Mouse (Mus musculus) testis, adult 2 months (tissue): ENCODE data around the gene Coq5. TPM values are rescaled to one million over a fixed set of nuclear protein-coding genes. Genes with fewer than 3 reads are reported as not detected.

Experiments used
- H3K27ac ChIP-seq: fragments of 200-500 bp; 2 replicates; pipeline ENCODE4 v1.5.1; 2012; ENCODE audit warnings: low read depth, low read length; ENCODE audit not compliant: control insufficient read depth, insufficient read depth
- H3K27me3 ChIP-seq: fragments of 200-500 bp; 2 replicates; pipeline ENCODE4 v1.6.1; 2012; ENCODE audit warnings: mild to moderate bottlenecking, low read length, moderate library complexity; ENCODE audit not compliant: control insufficient read depth, insufficient read depth
- H3K36me3 ChIP-seq: fragments of 200-500 bp; 2 replicates; pipeline ENCODE4 v1.6.1; 2012; ENCODE audit warnings: mild to moderate bottlenecking, low read length; ENCODE audit not compliant: control insufficient read depth, insufficient read depth
- H3K4me1 ChIP-seq: fragments of 200-500 bp; 2 replicates; pipeline ENCODE4 v1.6.1; 2012; ENCODE audit warnings: low read length; ENCODE audit not compliant: control insufficient read depth, insufficient read depth
- H3K4me3 ChIP-seq: fragments of 200-500 bp; 2 replicates; pipeline ENCODE4 v1.5.1; 2012; ENCODE audit warnings: low read depth, mild to moderate bottlenecking, low read length, moderate library complexity, mixed read lengths; ENCODE audit not compliant: control insufficient read depth
- CTCF ChIP-seq: fragments of 200-500 bp; IDR thresholded peaks from 2 replicates; pipeline ENCODE4 v1.5.1; 2012; ENCODE audit warnings: low read depth, mild to moderate bottlenecking, inconsistent platforms, low read length, moderate library complexity; ENCODE audit not compliant: control insufficient read depth, insufficient read depth, insufficient replicate concordance
- POLR2A ChIP-seq: fragments of 200-500 bp; IDR thresholded peaks from 2 replicates; pipeline ENCODE4 v1.6.1; 2012; ENCODE audit warnings: low read depth, mild to moderate bottlenecking, inconsistent platforms, low read length, moderate library complexity; ENCODE audit not compliant: control insufficient read depth
- polyA plus RNA-seq: library from polyadenylated mRNA; depleted of rRNA; stranded (reverse); fragments of >200 nt; gene quantifications from 2 replicates; pipeline ENCODE4 v1.2.3, GENCODE M21; 2012

The Coq5 gene
- polyA plus RNA-seq, 1 experiment, result 12.2 TPM

DNA sequence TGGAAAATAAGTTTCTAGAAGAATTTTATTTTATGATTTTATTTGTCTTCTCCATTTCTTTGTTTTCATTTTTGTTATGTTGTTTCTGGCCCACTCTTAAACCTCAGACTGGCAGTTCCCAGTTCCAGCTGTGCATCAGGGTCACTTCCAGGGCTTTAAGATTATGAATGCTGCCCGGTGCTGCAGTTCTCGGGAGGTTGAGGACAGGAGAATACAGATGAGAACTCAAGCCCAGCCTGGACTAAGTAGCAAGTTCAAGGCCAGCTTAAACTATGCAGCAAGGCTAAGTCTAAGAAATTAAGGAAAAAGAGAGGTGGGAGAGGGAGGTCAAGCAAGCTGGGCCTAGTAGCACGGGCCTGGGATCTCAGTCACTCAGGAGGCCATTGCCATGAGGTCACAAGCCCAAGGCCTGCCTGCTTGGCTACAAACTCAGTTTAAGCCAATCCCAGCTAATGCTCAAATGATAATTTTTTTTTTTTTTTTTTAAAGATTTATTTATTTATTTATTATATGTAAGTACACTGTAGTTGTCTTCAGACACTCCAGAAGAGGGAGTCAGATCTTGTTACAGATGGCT, 11.9 kb upstream of the Coq5 start:
- Histone ChIP-seq H3K36me3 (no peaks in the 10 kb centered on the region), H3K27ac (peak overlapping the region; percentile 18; the same call in 1 of the 2 replicates)

GRCm38 (mm10) chr5:115268266-115268665, 11.2 kb upstream of the Coq5 start:
- Histone ChIP-seq H3K4me3 (no peak overlapping the region), H3K27ac (no peak overlapping the region; the same call in 1 of the 2 replicates), H3K4me1 (peaks cover 11% of the 10 kb centered on the region), H3K36me3 (no peaks in the 10 kb centered on the region), H3K27me3 (no peaks in the 10 kb centered on the region)
- TF ChIP-seq POLR2A, result no peak
- no peak for TF ChIP-seq CTCF

More for the DNA sequence above, 11.9 kb upstream of the Coq5 start:
- TF ChIP-seq POLR2A (no peak), CTCF (no peak)
- peaks cover 9% of the 10 kb centered on the region for H3K4me1 ChIP-seq
- no peaks in the 10 kb centered on the region for H3K27me3 ChIP-seq
- H3K4me3 ChIP-seq, result no peak overlapping the region

DNA sequence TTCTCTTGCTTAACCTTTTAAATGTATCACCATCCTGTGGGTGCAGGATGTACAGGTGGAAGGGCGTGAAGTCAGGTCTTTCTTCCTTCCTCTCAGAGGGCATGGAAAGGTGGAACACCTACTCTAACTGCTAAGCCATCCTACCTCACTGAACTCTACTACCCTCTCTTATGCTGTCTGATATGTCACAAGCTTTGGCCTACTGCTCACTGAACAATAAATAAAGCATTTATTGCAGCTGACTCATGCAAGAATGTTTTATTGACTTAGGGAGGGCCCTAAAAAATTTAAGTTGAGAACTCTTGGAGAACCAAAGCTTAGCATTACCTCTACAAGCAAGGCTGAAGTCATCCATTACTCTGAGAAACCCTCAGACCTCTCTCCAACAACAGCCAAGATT, 9.5 kb upstream of the Coq5 start:
- TF ChIP-seq CTCF (no peak), POLR2A (no peak)
- H3K36me3 ChIP-seq, result no peaks in the 10 kb centered on the region
- peaks cover 12% of the 10 kb centered on the region for H3K4me1 ChIP-seq
- no peak overlapping the region for H3K4me3 ChIP-seq
- H3K27ac ChIP-seq, result no peak overlapping the region
- H3K27me3 ChIP-seq, result no peaks in the 10 kb centered on the region

DNA sequence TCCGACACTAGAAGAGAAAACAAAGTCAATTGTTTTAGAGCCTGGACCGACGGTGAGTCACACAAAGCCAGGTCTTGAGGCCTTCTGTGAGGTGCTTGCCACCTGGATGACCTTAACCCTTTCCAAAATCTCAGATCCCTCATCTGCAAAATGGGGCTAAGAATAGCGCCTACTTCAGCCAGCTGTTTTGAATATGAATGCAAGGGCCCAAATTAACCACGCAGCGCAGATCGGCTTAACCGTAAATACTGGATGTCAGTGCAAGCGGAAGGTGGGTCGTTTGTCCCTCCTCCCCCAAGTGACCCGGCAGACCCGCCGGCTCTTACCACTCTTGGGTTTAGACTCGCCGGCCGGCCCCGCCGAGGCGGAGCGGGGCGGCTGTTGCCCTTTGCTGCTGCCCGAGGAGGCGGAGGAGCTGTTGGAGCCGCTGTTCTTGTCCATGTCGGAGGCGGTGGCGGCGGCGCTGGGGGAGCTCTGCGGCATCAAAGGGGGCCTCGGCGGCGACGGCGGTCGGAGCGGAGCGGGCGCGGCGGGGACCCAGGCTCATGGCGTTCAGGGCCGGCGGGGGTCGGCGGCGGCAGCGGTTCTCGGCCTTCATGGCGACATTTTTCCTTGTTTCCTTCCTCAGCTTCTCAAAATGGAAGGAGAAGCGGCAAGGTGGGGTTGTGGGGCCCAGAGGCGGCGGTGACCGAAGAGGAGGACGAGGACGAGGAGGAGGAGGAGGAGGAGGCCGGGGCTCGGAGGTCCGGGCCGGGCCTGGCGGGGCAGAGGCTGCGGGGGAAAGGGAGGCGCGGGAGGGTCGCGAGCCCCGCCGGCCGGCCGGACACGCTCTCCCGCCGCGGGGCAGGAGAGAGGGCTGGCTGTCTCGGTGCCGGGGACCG, 7.3 kb upstream of the Coq5 start:
- H3K4me3 ChIP-seq, result peak overlapping the region; percentile 100
- TF ChIP-seq POLR2A (no peak), CTCF (no peak)
- peak overlapping the region; percentile 97 for H3K27ac ChIP-seq
- no peaks in the 10 kb centered on the region for H3K27me3 ChIP-seq
- H3K36me3 ChIP-seq, result no peaks in the 10 kb centered on the region
- peaks cover 14% of the 10 kb centered on the region for H3K4me1 ChIP-seq

- Histone ChIP-seq H3K36me3 (no peaks in the 10 kb centered on the region), H3K27ac (peak within 1 kb of the TSS; percentile 97), H3K4me3 (peak within 1 kb of the TSS; percentile 100), H3K4me1 (peaks cover 12% of the 10 kb centered on the region), H3K27me3 (no peaks in the 10 kb centered on the region)
- TF ChIP-seq POLR2A (peak; percentile 97), CTCF (no peak)
Observed at GRCm38 (mm10) chr5:115272812-115273548, 6.5 kb upstream of the Coq5 start, which contains the start of gene Rnf10. Gene Rnf10 (minus strand): TSS chr5:115272898.

GRCm38 (mm10) chr5:115273549-115274135, 5.8 kb upstream of the Coq5 start:
- TF ChIP-seq POLR2A, result no peak
- no peaks in the 10 kb centered on the region for H3K36me3 ChIP-seq
- H3K4me3 ChIP-seq, result no peak overlapping the region
- peaks cover 10% of the 10 kb centered on the region for H3K4me1 ChIP-seq
- H3K27ac ChIP-seq, result no peak overlapping the region
- H3K27me3 ChIP-seq, result no peaks in the 10 kb centered on the region
